Mouse (Mus musculus): Measurements from ENCODE around the gene Banp. TPM values are rescaled to one million over a fixed set of nuclear protein-coding genes. Genes with fewer than 3 reads are reported as not detected.
A peak's percentile ranks its signal among the peaks of the same experiment; 100 is the strongest.

Gene Banp
- polyA plus RNA-seq, 1 experiment from 2014 or later: 37.8 TPM

DNA sequence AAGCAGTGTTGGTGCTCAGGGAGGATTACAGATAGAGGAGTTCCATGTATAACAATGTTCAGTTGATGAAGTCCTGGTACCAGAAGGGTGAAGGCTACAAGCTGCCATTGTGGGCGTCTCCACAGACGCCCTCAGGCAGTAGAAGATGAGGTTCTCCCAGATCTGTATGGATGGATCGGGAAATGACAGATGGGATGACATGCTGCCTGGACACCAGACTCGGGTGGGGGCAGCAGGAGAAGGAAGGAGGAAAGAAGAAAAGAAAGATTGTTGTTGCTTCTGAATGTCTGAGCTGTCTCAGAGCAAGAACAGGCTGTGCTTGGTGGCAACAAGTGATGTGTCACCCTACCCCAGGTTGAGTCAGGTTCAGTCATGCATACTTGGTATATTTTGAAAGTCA, 78.6 kb downstream of the Banp start:
- no peak overlapping the region for H3K4me3 ChIP-seq (replicated peaks; ENCODE audit: low read length)
- ATAC-seq (ENCODE audit: low FRiP score): no peak
- H3K9ac ChIP-seq: no peak overlapping the region
- no peak for DNase-seq (ENCODE audit: low spot score)
- no peak overlapping the region for H3K4me2 ChIP-seq (replicated peaks)
- no peaks in the 10 kb centered on the region for H3K27me3 ChIP-seq (ENCODE audit: control insufficient read depth, insufficient read depth, low read length)
- H3K27ac ChIP-seq: no peak overlapping the region
- H3K9me3 ChIP-seq (ENCODE audit: control insufficient read depth, low read length): no peaks in the 10 kb centered on the region
- WGBS: 75% methylated on average over 4 of the region's 4 CpGs
- peaks cover 30% of the 10 kb centered on the region for H3K4me1 ChIP-seq (replicated peaks; ENCODE audit: control insufficient read depth, insufficient read depth, low read length)
- peaks cover 46% of the 10 kb centered on the region for H3K36me3 ChIP-seq (replicated peaks; ENCODE audit: control insufficient read depth, insufficient read depth)

DNA sequence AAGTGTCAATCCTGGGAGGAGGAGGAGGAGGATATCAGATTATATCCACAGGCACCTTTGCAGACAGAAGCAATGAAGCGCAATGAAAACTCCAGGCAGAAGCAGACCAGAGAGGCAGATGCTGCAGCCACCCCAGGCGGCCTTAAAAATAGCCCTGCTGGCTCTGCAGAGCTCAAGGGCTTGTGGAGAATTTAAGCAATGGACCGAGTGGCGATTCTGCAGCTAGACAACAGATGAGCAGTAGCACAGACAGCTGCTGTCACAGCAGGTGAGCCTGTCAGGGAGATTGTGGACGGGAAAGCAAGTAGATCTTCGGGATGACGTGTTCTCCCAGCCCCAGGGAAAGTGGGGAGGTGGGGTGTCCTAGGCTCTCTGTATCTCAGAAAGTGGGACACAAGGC, 81.4 kb downstream of the Banp start:
- Histone ChIP-seq H3K4me3 (replicated peaks; ENCODE audit: low read length) (no peak overlapping the region), H3K27ac (no peak overlapping the region), H3K9me3 (ENCODE audit: control insufficient read depth, low read length) (no peaks in the 10 kb centered on the region), H3K4me1 (replicated peaks; ENCODE audit: control insufficient read depth, insufficient read depth, low read length) (peaks cover 30% of the 10 kb centered on the region), H3K27me3 (ENCODE audit: control insufficient read depth, insufficient read depth, low read length) (no peaks in the 10 kb centered on the region), H3K4me2 (replicated peaks) (no peak overlapping the region), H3K36me3 (replicated peaks; ENCODE audit: control insufficient read depth, insufficient read depth) (peaks cover 19% of the 10 kb centered on the region), H3K9ac (no peak overlapping the region)
- ATAC-seq (ENCODE audit: low FRiP score) (no peak), DNase-seq (ENCODE audit: low spot score) (peak; percentile 58)
- WGBS: 27% methylated on average over 7 of the region's 7 CpGs

DNA sequence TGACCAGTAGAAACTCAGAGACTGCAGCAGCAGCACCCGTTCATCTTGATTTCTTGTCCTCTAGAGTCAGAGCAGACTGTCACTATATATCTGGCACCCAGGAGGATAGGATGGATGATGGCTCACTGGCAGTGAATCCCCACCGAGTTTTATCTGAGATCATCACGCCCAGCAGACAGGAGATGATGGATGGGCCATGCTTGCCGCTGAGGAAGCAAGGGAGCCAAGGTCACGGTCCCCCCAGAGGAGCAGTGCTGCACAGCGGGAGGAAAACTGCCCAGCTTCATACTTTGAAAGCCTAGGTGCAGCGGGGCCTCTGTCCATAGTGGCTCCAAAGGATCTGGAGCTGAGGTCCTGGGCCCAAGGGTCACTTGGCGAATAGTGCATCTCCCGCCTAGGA, 83.2 kb downstream of the Banp start:
- Histone ChIP-seq H3K9ac (no peak overlapping the region), H3K9me3 (ENCODE audit: control insufficient read depth, low read length) (no peaks in the 10 kb centered on the region), H3K4me3 (replicated peaks; ENCODE audit: low read length) (no peak overlapping the region), H3K27me3 (ENCODE audit: control insufficient read depth, insufficient read depth, low read length) (no peaks in the 10 kb centered on the region), H3K4me1 (replicated peaks; ENCODE audit: control insufficient read depth, insufficient read depth, low read length) (peaks cover 30% of the 10 kb centered on the region), H3K36me3 (replicated peaks; ENCODE audit: control insufficient read depth, insufficient read depth) (0 out of 2 replicates have a peak, but pooled peaks cover 1% of the 10 kb centered on the region), H3K4me2 (replicated peaks) (no peak overlapping the region), H3K27ac (peak overlapping the region; percentile 62; the same call in 1 of the 2 replicates)
- DNase-seq (ENCODE audit: low spot score): no peak
- ATAC-seq (ENCODE audit: low FRiP score): no peak
- 48% methylated on average over 9 of the region's 9 CpGs for WGBS

DNA sequence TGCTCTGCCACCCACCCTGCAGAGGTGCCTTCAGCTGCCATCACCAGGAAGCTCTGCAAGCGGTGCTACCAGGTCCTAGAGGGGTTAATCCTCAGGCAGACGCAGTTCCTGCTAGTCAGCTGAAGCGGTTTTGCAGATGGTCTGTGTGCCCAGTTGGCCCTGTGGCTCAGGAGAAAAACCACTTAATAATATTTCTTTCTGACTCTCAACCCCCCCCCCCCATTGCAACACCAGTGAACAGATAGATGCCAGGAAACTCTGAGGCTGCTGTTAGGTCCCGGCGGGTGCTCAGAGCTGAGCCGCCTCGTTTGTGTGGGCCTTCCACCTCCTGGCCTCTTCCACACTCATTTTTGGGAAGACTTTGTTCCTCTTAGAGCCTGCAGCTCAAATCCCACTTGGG, 86.0 kb downstream of the Banp start:
- Histone ChIP-seq H3K27me3 (ENCODE audit: control insufficient read depth, insufficient read depth, low read length) (no peaks in the 10 kb centered on the region), H3K4me2 (replicated peaks) (no peak overlapping the region), H3K4me3 (replicated peaks; ENCODE audit: low read length) (no peak overlapping the region), H3K9ac (no peak overlapping the region), H3K9me3 (ENCODE audit: control insufficient read depth, low read length) (no peaks in the 10 kb centered on the region), H3K27ac (no peak overlapping the region), H3K4me1 (replicated peaks; ENCODE audit: control insufficient read depth, insufficient read depth, low read length) (peaks cover 23% of the 10 kb centered on the region), H3K36me3 (replicated peaks; ENCODE audit: control insufficient read depth, insufficient read depth) (no peaks in the 10 kb centered on the region)
- DNase-seq (ENCODE audit: low spot score) (no peak), ATAC-seq (ENCODE audit: low FRiP score) (no peak)
- 79% methylated on average over 7 of the region's 7 CpGs for WGBS

DNA sequence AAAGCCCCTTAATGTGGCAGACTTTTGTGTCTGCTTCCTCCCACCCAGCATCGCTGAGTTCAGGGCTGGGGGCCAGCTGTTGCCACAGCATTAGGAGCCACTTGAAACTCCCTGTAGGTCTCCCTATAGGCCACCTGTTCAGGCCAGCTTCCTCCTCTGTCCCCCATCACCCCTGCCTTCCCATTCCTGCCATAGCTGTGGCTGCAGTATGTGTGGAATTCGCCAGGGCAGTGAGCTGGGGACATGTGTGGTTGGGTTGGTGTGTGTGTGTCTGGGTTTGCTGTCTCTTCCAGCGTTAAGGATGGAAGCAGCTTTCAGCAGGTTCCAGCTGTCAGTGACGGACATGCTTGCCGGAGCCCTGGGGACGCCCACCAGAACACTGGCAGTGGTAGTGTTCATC, 86.8 kb downstream of the Banp start:
- H3K27me3 ChIP-seq (ENCODE audit: control insufficient read depth, insufficient read depth, low read length): no peaks in the 10 kb centered on the region
- no peak for DNase-seq (ENCODE audit: low spot score)
- H3K4me1 ChIP-seq (replicated peaks; ENCODE audit: control insufficient read depth, insufficient read depth, low read length): peaks cover 16% of the 10 kb centered on the region
- WGBS: 82% methylated on average over 6 of the region's 6 CpGs
- no peak overlapping the region for H3K4me3 ChIP-seq (replicated peaks; ENCODE audit: low read length)
- no peak overlapping the region for H3K4me2 ChIP-seq (replicated peaks)
- H3K27ac ChIP-seq: no peak overlapping the region
- H3K9me3 ChIP-seq (ENCODE audit: control insufficient read depth, low read length): no peaks in the 10 kb centered on the region
- no peak for ATAC-seq (ENCODE audit: low FRiP score)
- no peaks in the 10 kb centered on the region for H3K36me3 ChIP-seq (replicated peaks; ENCODE audit: control insufficient read depth, insufficient read depth)
- no peak overlapping the region for H3K9ac ChIP-seq

DNA sequence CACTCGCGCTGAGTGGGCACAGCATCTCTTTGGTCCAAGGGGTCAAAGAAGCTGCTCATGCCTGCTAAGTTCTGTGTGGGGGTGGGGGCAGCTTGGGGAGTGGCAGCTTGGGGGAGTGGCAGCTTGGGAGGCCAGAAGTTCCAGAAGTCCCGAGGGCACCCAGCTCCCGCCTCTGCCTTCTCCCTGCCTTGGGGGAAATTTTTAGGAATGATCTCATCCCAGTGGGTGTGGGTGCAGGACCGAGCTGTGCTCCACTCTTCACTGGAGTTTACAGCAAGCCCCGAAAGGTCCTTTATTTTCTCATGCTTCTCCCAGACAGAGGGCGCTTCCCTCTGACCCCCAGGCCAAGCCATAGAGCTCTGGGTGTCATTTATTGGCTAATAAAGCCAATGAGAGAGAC, 87.7 kb downstream of the Banp start:
- Histone ChIP-seq H3K27me3 (ENCODE audit: control insufficient read depth, insufficient read depth, low read length) (no peaks in the 10 kb centered on the region), H3K9ac (no peak overlapping the region), H3K27ac (no peak overlapping the region), H3K4me2 (replicated peaks) (no peak overlapping the region), H3K36me3 (replicated peaks; ENCODE audit: control insufficient read depth, insufficient read depth) (no peaks in the 10 kb centered on the region), H3K4me1 (replicated peaks; ENCODE audit: control insufficient read depth, insufficient read depth, low read length) (peaks cover 8% of the 10 kb centered on the region), H3K9me3 (ENCODE audit: control insufficient read depth, low read length) (no peaks in the 10 kb centered on the region), H3K4me3 (replicated peaks; ENCODE audit: low read length) (no peak overlapping the region)
- 74% methylated on average over 7 of the region's 7 CpGs for WGBS
- DNase-seq (ENCODE audit: low spot score) (no peak), ATAC-seq (ENCODE audit: low FRiP score) (no peak)

DNA sequence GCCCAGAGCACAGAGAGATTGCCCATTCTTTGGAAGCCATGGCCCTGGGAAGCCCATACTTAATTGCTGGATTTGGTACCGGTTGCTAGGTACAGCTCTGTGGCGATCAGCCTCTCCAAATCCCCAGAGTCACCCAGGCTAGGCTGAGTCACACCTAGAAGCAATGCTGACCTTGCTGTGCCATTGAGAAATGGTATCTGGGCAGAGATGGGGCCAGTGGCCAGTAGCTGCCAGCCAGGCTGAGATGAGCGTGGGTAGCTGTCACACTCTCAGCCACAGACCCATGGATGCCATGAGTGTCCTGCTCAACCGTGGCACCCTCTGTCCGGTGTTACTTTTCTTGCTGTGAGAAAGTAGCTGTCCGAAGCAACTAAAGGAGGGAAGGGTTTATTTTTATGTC, 88.5 kb downstream of the Banp start:
- Histone ChIP-seq H3K9me3 (ENCODE audit: control insufficient read depth, low read length) (no peaks in the 10 kb centered on the region), H3K4me3 (replicated peaks; ENCODE audit: low read length) (no peak overlapping the region), H3K36me3 (replicated peaks; ENCODE audit: control insufficient read depth, insufficient read depth) (no peaks in the 10 kb centered on the region), H3K27me3 (ENCODE audit: control insufficient read depth, insufficient read depth, low read length) (no peaks in the 10 kb centered on the region), H3K27ac (no peak overlapping the region), H3K4me2 (replicated peaks) (no peak overlapping the region), H3K9ac (no peak overlapping the region), H3K4me1 (replicated peaks; ENCODE audit: control insufficient read depth, insufficient read depth, low read length) (0 out of 2 replicates have a peak, but pooled peaks cover 1% of the 10 kb centered on the region)
- ATAC-seq (ENCODE audit: low FRiP score) (no peak), DNase-seq (ENCODE audit: low spot score) (no peak)
- 92% methylated on average over 6 of the region's 6 CpGs for WGBS

DNA sequence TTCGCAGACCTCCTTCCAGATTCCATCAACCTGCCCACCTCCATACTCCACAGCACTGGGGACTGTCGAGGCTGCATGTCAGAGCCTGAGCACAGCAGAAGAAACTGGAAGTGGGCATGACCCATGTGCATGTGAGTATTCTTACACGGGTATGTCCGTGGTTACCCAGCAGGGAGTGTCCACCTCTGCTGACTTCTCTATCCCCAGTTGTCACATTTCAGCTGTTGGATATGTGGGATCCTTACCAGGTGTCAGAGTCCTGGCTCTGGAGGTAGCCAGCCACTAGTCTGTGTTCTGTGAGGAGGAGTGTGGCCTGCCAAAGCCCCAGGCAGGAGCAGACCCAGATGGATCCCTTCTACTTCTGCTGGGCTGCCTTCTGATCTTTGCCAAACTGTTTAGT, 89.9 kb downstream of the Banp start:
- Histone ChIP-seq H3K27me3 (ENCODE audit: control insufficient read depth, insufficient read depth, low read length) (no peaks in the 10 kb centered on the region), H3K4me2 (replicated peaks) (no peak overlapping the region), H3K4me1 (replicated peaks; ENCODE audit: control insufficient read depth, insufficient read depth, low read length) (no peaks in the 10 kb centered on the region), H3K9me3 (ENCODE audit: control insufficient read depth, low read length) (no peaks in the 10 kb centered on the region), H3K27ac (no peak overlapping the region), H3K9ac (no peak overlapping the region), H3K36me3 (replicated peaks; ENCODE audit: control insufficient read depth, insufficient read depth) (no peaks in the 10 kb centered on the region), H3K4me3 (replicated peaks; ENCODE audit: low read length) (no peak overlapping the region)
- DNase-seq (ENCODE audit: low spot score): no peak
- ATAC-seq (ENCODE audit: low FRiP score): no peak
- 83% methylated on average over 4 of the region's 4 CpGs for WGBS

DNA sequence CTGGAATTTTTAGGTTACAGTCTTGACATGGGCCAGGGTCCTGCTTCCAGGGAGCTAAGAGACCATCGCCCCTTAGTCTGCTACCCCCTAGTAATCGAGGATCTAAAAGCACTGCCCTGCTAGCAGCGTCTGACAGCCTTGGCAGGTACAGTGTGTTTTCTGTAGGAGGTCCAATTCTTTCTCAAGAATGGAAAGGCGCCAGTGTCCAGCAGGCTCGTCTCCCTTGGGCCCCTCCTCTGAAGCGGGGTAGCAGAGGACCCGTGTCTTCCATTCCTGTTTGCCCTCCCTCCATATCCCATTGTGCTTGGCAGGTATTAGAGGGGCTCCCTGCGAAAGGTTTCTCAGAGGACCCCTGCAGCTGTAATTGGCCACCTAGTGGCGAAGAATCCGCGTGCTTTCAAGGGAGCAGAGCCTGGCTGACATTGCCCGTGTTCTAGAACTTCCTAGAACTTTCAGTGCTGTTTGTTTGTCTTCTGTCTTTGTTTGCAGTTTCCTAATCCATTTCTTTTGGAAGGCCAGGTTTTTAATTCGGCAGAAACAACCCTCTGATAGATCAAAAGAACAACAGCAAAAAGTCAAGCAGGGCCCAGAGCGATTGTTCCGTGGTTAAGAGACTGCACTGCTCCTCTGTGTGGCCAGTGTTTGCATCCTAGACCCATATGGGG, 97.8 kb downstream of the Banp start:
- no peaks in the 10 kb centered on the region for H3K4me1 ChIP-seq (replicated peaks; ENCODE audit: control insufficient read depth, insufficient read depth, low read length)
- ATAC-seq (ENCODE audit: low FRiP score) (no peak), DNase-seq (ENCODE audit: low spot score) (peak; percentile 44)
- no peaks in the 10 kb centered on the region; the same call in 1 of the 2 replicates for H3K27me3 ChIP-seq (ENCODE audit: control insufficient read depth, insufficient read depth, low read length)
- H3K36me3 ChIP-seq (replicated peaks; ENCODE audit: control insufficient read depth, insufficient read depth): no peaks in the 10 kb centered on the region
- no peak overlapping the region for H3K9ac ChIP-seq
- H3K4me3 ChIP-seq (replicated peaks; ENCODE audit: low read length): no peak overlapping the region
- no peak overlapping the region for H3K4me2 ChIP-seq (replicated peaks)
- 61% methylated on average over 15 of the region's 15 CpGs for WGBS
- H3K9me3 ChIP-seq (ENCODE audit: control insufficient read depth, low read length): no peaks in the 10 kb centered on the region
- H3K27ac ChIP-seq: no peak overlapping the region

DNA sequence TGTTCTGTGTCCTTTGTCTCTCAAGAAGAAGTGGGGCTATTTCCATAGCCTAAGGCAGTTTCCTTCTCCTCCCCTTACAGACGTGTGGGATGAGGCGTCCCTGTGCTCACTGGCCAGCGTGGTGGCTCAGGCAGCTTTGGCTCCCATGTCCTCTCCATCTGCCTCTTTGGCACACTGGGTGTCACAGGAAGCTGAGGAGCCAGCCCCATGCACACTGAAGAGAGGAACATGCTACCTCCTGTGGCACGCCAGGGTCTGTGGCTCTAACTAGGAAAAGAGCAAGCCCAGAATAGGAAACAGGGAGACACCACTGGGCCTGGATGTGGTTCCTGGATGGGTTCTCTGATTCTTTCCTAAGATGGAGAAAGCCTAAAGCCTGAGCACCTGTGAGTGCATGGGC, 99.7 kb downstream of the Banp start:
- DNase-seq (ENCODE audit: low spot score) (no peak), ATAC-seq (ENCODE audit: low FRiP score) (no peak)
- Histone ChIP-seq H3K27me3 (ENCODE audit: control insufficient read depth, insufficient read depth, low read length) (no peaks in the 10 kb centered on the region; the same call in 1 of the 2 replicates), H3K36me3 (replicated peaks; ENCODE audit: control insufficient read depth, insufficient read depth) (no peaks in the 10 kb centered on the region), H3K4me1 (replicated peaks; ENCODE audit: control insufficient read depth, insufficient read depth, low read length) (no peaks in the 10 kb centered on the region), H3K4me2 (replicated peaks) (no peak overlapping the region), H3K4me3 (replicated peaks; ENCODE audit: low read length) (no peak overlapping the region), H3K9ac (no peak overlapping the region), H3K9me3 (ENCODE audit: control insufficient read depth, low read length) (no peaks in the 10 kb centered on the region), H3K27ac (no peak overlapping the region)
- WGBS: 89% methylated on average over 4 of the region's 4 CpGs

All from hindbrain, embryonic 14.5 days (tissue).